Mouse (Mus musculus) MEL (cell line): ENCODE results near the gene Matn4. TPM values are rescaled to one million over a fixed set of nuclear protein-coding genes. Genes with fewer than 3 reads are reported as not detected.

Experiments used
- DNase-seq: peaks from one replicate; pipeline ENCODE4 v3.0.0; 2011; ENCODE audit warnings: low read depth, low spot score
- H3K27ac ChIP-seq: 2 replicates; pipeline ENCODE4 v1.5.1; 2012; ENCODE audit warnings: low read depth, mild to moderate bottlenecking, control low read depth, low read length, moderate library complexity; ENCODE audit not compliant: control insufficient read depth
- H3K27me3 ChIP-seq, 2 experiments: fragments of 150-350 bp in 1 of 2; sonication (generic) in 1 of 2; 2 replicates each; pipeline ENCODE4 v1.6.1; 2012; ENCODE audit warnings: low read length in 2 of 2, mild to moderate bottlenecking in 2 of 2, improper control_type of control experiment in 1 of 2, moderate library complexity in 1 of 2; ENCODE audit not compliant: insufficient read depth in 2 of 2, control insufficient read depth in 1 of 2
- H3K36me3 ChIP-seq, 2 experiments: 2 replicates each; pipeline ENCODE4 v1.6.1; 2012 to 2014; ENCODE audit warnings: low read length in 2 of 2, improper control_type of control experiment in 1 of 2, inconsistent platforms in 1 of 2, mild to moderate bottlenecking in 1 of 2; ENCODE audit not compliant: insufficient read depth in 2 of 2, control insufficient read depth in 1 of 2
- H3K4me1 ChIP-seq, 2 experiments: fragments of 150-350 bp in 1 of 2; sonication (generic) in 1 of 2; 2 replicates each; pipeline ENCODE4 v1.6.1; 2012; ENCODE audit warnings: low read length in 2 of 2, improper control_type of control experiment in 1 of 2, mild to moderate bottlenecking in 1 of 2; ENCODE audit not compliant: insufficient read depth in 2 of 2, control insufficient read depth in 1 of 2
- H3K4me3 ChIP-seq, 2 experiments: fragments of 150-350 bp in 1 of 2; sonication (generic) in 1 of 2; 2 replicates each; pipeline ENCODE4 v1.5.1; 2012; ENCODE audit warnings: low read depth in 2 of 2, low read length in 2 of 2, mild to moderate bottlenecking in 2 of 2, moderate library complexity in 2 of 2, control low read depth in 1 of 2, improper control_type of control experiment in 1 of 2; ENCODE audit not compliant: control insufficient read depth in 1 of 2, insufficient read depth in 1 of 2
- H3K79me2 ChIP-seq: 2 replicates; pipeline ENCODE4 v1.6.1; 2012; ENCODE audit warnings: mild to moderate bottlenecking, low read length, moderate library complexity; ENCODE audit not compliant: control insufficient read depth, poor library complexity, insufficient read depth
- H3K9ac ChIP-seq: 2 replicates; pipeline ENCODE4 v1.6.1; 2012; ENCODE audit warnings: low read depth, mild to moderate bottlenecking, control low read depth, low read length, moderate library complexity; ENCODE audit not compliant: control insufficient read depth, poor library complexity, severe bottlenecking
- H3K9me3 ChIP-seq: fragments of 150-350 bp; sonication (generic); replicated peaks from 2 replicates; pipeline ENCODE4 v1.6.1; 2012; ENCODE audit warnings: mild to moderate bottlenecking, low read length, improper control_type of control experiment, moderate library complexity; ENCODE audit not compliant: insufficient read depth
- E2F4 ChIP-seq: IDR thresholded peaks from 2 replicates; pipeline ENCODE4 v1.6.1; 2011; ENCODE audit warnings: low read depth, low read length, improper control_type of control experiment, borderline replicate concordance
- ELF1 ChIP-seq: IDR thresholded peaks from 2 replicates; pipeline ENCODE4 v1.6.1; 2014; ENCODE audit warnings: low read depth, mild to moderate bottlenecking, inconsistent platforms, low read length, improper control_type of control experiment, moderate library complexity
- GATA1 ChIP-seq: IDR thresholded peaks from 2 replicates; pipeline ENCODE4 v1.6.1; 2011; ENCODE audit warnings: low read depth, low read length, improper control_type of control experiment
- HCFC1 ChIP-seq: IDR thresholded peaks from 2 replicates; pipeline ENCODE4 v1.6.1; 2012; ENCODE audit warnings: low read depth, mild to moderate bottlenecking, inconsistent platforms, low read length, improper control_type of control experiment, moderate library complexity
- KAT2A ChIP-seq: conservative IDR thresholded peaks from 2 replicates; pipeline ENCODE4 v1.6.1; 2012; ENCODE audit warnings: low read depth, low read length, improper control_type of control experiment, inconsistent platforms
- MEF2A ChIP-seq: IDR thresholded peaks from 2 replicates; pipeline ENCODE4 v1.6.1; 2014; ENCODE audit warnings: low read depth, mild to moderate bottlenecking, inconsistent platforms, low read length, improper control_type of control experiment; ENCODE audit not compliant: poor library complexity, insufficient replicate concordance, severe bottlenecking; ENCODE audit errors: extremely low read depth
- MXI1 ChIP-seq: IDR thresholded peaks from 2 replicates; pipeline ENCODE4 v1.6.1; 2011; ENCODE audit warnings: mild to moderate bottlenecking, low read depth, low read length, improper control_type of control experiment
- NELFE ChIP-seq: IDR thresholded peaks from 2 replicates; pipeline ENCODE4 v1.6.1; 2011; ENCODE audit warnings: low read depth, low read length, improper control_type of control experiment
- NRF1 ChIP-seq: IDR thresholded peaks from 2 replicates; pipeline ENCODE4 v1.6.1; 2014; ENCODE audit warnings: low read depth, mild to moderate bottlenecking, inconsistent platforms, low read length, improper control_type of control experiment, moderate library complexity; ENCODE audit not compliant: poor library complexity, insufficient read depth, severe bottlenecking
- RAD21 ChIP-seq: IDR thresholded peaks from 2 replicates; pipeline ENCODE4 v1.6.1; 2011; ENCODE audit warnings: mild to moderate bottlenecking, low read depth, low read length, improper control_type of control experiment
- RCOR1 ChIP-seq: IDR thresholded peaks from 2 replicates; pipeline ENCODE4 v1.6.1; 2012; ENCODE audit warnings: low read depth, mild to moderate bottlenecking, inconsistent platforms, low read length, improper control_type of control experiment
- TAL1 ChIP-seq: IDR thresholded peaks from 2 replicates; pipeline ENCODE4 v1.6.1; 2012; ENCODE audit warnings: mild to moderate bottlenecking, inconsistent platforms, low read length, moderate library complexity, mixed read lengths
- TBP ChIP-seq: IDR thresholded peaks from 2 replicates; pipeline ENCODE4 v1.8.0; 2011; ENCODE audit warnings: low read depth, low read length, improper control_type of control experiment
- TCF12 ChIP-seq: IDR thresholded peaks from 2 replicates; pipeline ENCODE4 v1.6.1; 2014; ENCODE audit warnings: low read depth, mild to moderate bottlenecking, inconsistent platforms, low read length, improper control_type of control experiment, moderate library complexity
- UBTF ChIP-seq: IDR thresholded peaks from 2 replicates; pipeline ENCODE4 v1.6.1; 2012; ENCODE audit warnings: low read depth, mild to moderate bottlenecking, inconsistent platforms, low read length, improper control_type of control experiment, moderate library complexity, borderline replicate concordance; ENCODE audit not compliant: insufficient read depth
- USF2 ChIP-seq, 2 experiments: IDR thresholded peaks; 2 replicates each; pipeline ENCODE4 v1.6.1; 2011 to 2012; ENCODE audit warnings: improper control_type of control experiment in 2 of 2, low read length in 2 of 2, borderline replicate concordance in 1 of 2, inconsistent platforms in 1 of 2, low read depth in 1 of 2, mild to moderate bottlenecking in 1 of 2; ENCODE audit not compliant: insufficient read depth in 1 of 2
- ZC3H11A ChIP-seq: IDR thresholded peaks from 2 replicates; pipeline ENCODE4 v1.6.1; 2012; ENCODE audit warnings: low read depth, mild to moderate bottlenecking, inconsistent platforms, low read length, improper control_type of control experiment
- polyA plus RNA-seq, 2 experiments: library from polyadenylated mRNA; stranded (reverse) in 1 of 2; unstranded in 1 of 2; fragments of >175 nt in 1 of 2; fragments of >200 nt in 1 of 2; gene quantifications; 2 replicates each; pipeline versions ENCODE4 v1.2.1 to v1.2.4; 2012; ENCODE audit warnings: low replicate concordance in 2 of 2, low read depth in 1 of 2; ENCODE audit not compliant: insufficient read length in 2 of 2, insufficient read depth in 1 of 2, missing spikeins in 1 of 2
- total RNA-seq: library from RNA; depleted of rRNA; stranded (reverse); fragments of 300-350 nt; gene quantifications from 2 replicates; pipeline ENCODE4 v1.2.3, GENCODE M21; 2012

Matn4 gene
- total and polyA plus RNA-seq, 3 experiments: not detected

- peaks cover 21 to 40% of the 10 kb centered on the region in 2 experiments for H3K27me3 ChIP-seq
- TF ChIP-seq TBP (no peak), GATA1 (no peak), ZC3H11A (no peak), ELF1 (no peak)
- DNase-seq: no peak
Measured at GRCm38 (mm10) chr2:164444701-164445100, 39.7 kb upstream of the Matn4 start.

GRCm38 (mm10) chr2:164443460-164444000 is 38.6 kb upstream of the Matn4 start, which contains the start of gene Sdc4:
Sdc4 (minus strand) TSS chr2:164443887.
- H3K4me1 ChIP-seq: no peaks in the 10 kb centered on the region
- H3K9me3 ChIP-seq: no peaks in the 10 kb centered on the region
- H3K4me3 ChIP-seq: no peak within 1 kb of the TSS
- no peaks in the 10 kb centered on the region for H3K36me3 ChIP-seq
- no peaks in the 10 kb centered on the region for H3K79me2 ChIP-seq
- peaks cover 13 to 33% of the 10 kb centered on the region in 2 experiments for H3K27me3 ChIP-seq
- no peak within 1 kb of the TSS for H3K27ac ChIP-seq
- no peak for DNase-seq
- TF ChIP-seq MXI1 (no peak), UBTF (no peak), TCF12 (no peak), ZC3H11A (no peak), TAL1 (no peak), ELF1 (no peak), GATA1 (no peak), USF2 (IDR thresholded peaks at IDR 0.05; ENCODE audit: borderline replicate concordance in 1 of 2, insufficient read depth in 1 of 2, low read depth in 1 of 2, low read length in 2 of 2) (no peak), MEF2A (no peak), NELFE (no peak), HCFC1 (no peak), KAT2A (no peak), RCOR1 (no peak), NRF1 (no peak), RAD21 (no peak), E2F4 (no peak)
- TF ChIP-seq, all 39 proteins: peak for 0
- no peak within 1 kb of the TSS for H3K9ac ChIP-seq

More at GRCm38 (mm10) chr2:164444701-164445100, 39.7 kb upstream of the Matn4 start:
- Histone ChIP-seq H3K79me2 (no peaks in the 10 kb centered on the region), H3K4me3 (no peak overlapping the region), H3K4me1 (no peaks in the 10 kb centered on the region), H3K9ac (no peak overlapping the region), H3K36me3 (no peaks in the 10 kb centered on the region), H3K9me3 (no peaks in the 10 kb centered on the region), H3K27ac (no peak overlapping the region)
